Comparison of ENCODE assay signal across 9 mouse cellular contexts in the genomic region with DNA sequence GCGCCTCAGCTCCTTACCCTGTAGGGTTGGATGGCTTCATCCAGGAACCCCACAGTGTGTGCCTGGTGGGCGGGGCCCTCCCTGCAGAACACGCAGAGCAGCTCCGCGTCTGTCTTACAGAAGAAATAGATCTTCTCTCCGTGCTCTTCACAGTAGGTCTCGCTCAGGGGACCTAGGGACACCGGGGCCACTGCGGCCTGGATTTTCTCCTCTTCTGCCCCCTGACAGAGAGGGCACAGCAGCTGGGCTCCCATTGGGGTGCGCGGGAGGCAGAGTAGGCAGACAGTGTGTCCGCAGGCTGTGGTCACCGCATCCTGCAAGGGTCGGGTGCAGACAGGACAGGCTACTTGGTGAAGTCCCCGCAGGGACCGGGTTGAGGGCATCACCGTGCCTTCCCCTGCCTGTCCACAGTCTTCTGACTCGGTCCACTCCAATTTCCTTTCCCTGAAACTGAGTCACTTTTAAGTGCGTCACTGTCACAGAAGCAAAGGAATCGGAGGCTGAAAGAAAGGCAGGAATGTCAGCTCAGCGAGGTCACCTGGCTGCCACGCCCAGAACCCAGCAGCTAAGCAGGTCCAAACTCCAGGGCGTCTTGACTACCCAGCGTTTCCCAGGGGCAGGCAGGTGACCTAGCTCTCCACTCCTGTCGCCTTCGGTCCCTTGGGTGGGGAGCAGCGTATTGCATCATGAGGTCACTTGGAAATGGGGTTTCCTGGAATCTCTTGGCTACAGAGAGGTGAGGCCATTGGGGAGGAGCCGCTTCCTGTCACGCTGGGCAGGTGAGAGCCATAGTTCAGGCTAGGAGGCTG. TPM values are rescaled to one million over a fixed set of nuclear protein-coding genes. Genes with fewer than 3 reads are reported as not detected.
A peak's percentile ranks its signal among the peaks of the same experiment; 100 is the strongest.
DNase-seq lines count a peak whose midpoint lies in the region; ATAC-seq and TF ChIP-seq lines count a peak whose summit lies in the region.
"Had no signal": no experiment of that assay in that cellular context is flagged by ENCODE, and none has a peak within 500 bp of the region (broad histone marks: within the 10 kb centered on the region; RNA-seq: fewer than 3 reads in every experiment).

Trim15 (minus strand) TSS at position 492 of the 809 bp plus-strand sequence.

- no peak for DNase-seq in heart, postnatal 0 days (ENCODE audit: low spot score)
- DNase-seq in heart, adult 18-20 months: no peak
- DNase-seq in forebrain, embryonic 11.5 days (ENCODE audit: low spot score): no peak
- DNase-seq in kidney, postnatal 25 days: peak; percentile 36 to 75
- DNase-seq in neural tube, embryonic 10.5 days (ENCODE audit: extremely low spot score, low spot score): peak; percentile 16
- no peak for DNase-seq in gastrocnemius, postnatal 25 days
- no peak for DNase-seq in cerebellum, postnatal 25 days
- no peak for DNase-seq in layer of hippocampus, postnatal 14 days (ENCODE audit: low spot score in 2 of 2)

- no peak for TF ChIP-seq CTCF in heart, postnatal 0 days (IDR thresholded peaks at IDR 0.05; ENCODE audit: low read depth)

- 0 out of 2 replicates have a peak within 1 kb of the TSS, but pooled peaks have one; percentile 13 for H3K4me3 ChIP-seq in heart, postnatal 0 days (ENCODE audit: low read depth, low read length)
- H3K4me3 ChIP-seq in forebrain, embryonic 11.5 days (ENCODE audit: low read depth, low read length): no peak within 1 kb of the TSS

- no peak for ATAC-seq in heart, postnatal 0 days (ENCODE audit: insufficient read depth, low read depth)
- ATAC-seq in forebrain, embryonic 11.5 days (replicated peaks; ENCODE audit: low FRiP score): peak; percentile 10; the same call in 1 of the 2 replicates

- H3K36me3 ChIP-seq in heart, postnatal 0 days (replicated peaks; ENCODE audit: control insufficient read depth, insufficient read depth, low read length): no peaks in the 10 kb centered on the region
- H3K36me3 ChIP-seq in forebrain, embryonic 11.5 days (ENCODE audit: control insufficient read depth, insufficient read depth, low read length): no peaks in the 10 kb centered on the region

- no peaks in the 10 kb centered on the region for H3K9me3 ChIP-seq in heart, postnatal 0 days (replicated peaks; ENCODE audit: control insufficient read depth, low read length)
- no peaks in the 10 kb centered on the region for H3K9me3 ChIP-seq in forebrain, embryonic 11.5 days (ENCODE audit: control insufficient read depth, low read length)

- peaks cover 33% of the 10 kb centered on the region for H3K27me3 ChIP-seq in heart, postnatal 0 days (ENCODE audit: control insufficient read depth, insufficient read depth, low read length)
- peaks cover 6% of the 10 kb centered on the region for H3K27me3 ChIP-seq in forebrain, embryonic 11.5 days (ENCODE audit: control insufficient read depth, insufficient read depth, low read length)

- 10% methylated on average over 29 of the region's 29 CpGs for WGBS in heart, postnatal 0 days
- 15% methylated on average over 29 of the region's 29 CpGs for WGBS in forebrain, embryonic 11.5 days

- TF ChIP-seq EP300 in heart, postnatal 0 days (IDR thresholded peaks at IDR 0.05; ENCODE audit: low read depth): no peak

- H3K4me1 ChIP-seq in heart, postnatal 0 days (ENCODE audit: control insufficient read depth, insufficient read depth): no peaks in the 10 kb centered on the region
- peaks cover 2% of the 10 kb centered on the region; the same call in 1 of the 2 replicates for H3K4me1 ChIP-seq in forebrain, embryonic 11.5 days (replicated peaks; ENCODE audit: control insufficient read depth, insufficient read depth, low read length)

- no peak within 1 kb of the TSS for H3K27ac ChIP-seq in heart, postnatal 0 days (ENCODE audit: low read depth)
- H3K27ac ChIP-seq in forebrain, embryonic 11.5 days (ENCODE audit: low read depth, low read length): no peak within 1 kb of the TSS

- H3K9ac ChIP-seq in heart, postnatal 0 days (replicated peaks; ENCODE audit: low read depth, low read length): no peak within 1 kb of the TSS
- no peak within 1 kb of the TSS for H3K9ac ChIP-seq in forebrain, embryonic 11.5 days (ENCODE audit: low read length)

- H3K4me2 ChIP-seq in heart, postnatal 0 days (ENCODE audit: low read depth, low read length): 0 out of 2 replicates have a peak within 1 kb of the TSS, but pooled peaks have one; percentile 21
- peak within 1 kb of the TSS; percentile 26; the same call in 1 of the 2 replicates for H3K4me2 ChIP-seq in forebrain, embryonic 11.5 days (ENCODE audit: low read depth, low read length, severe bottlenecking)

RNA-seq across cellular contexts. Expression of gene Trim15, which starts in this region (rescaled TPM):
- not detected in 2 replicates for total RNA-seq in heart, postnatal 0 days (2014; rRNA removed; ENCODE audit: low replicate concordance)
- polyA plus RNA-seq in heart, postnatal 0 days (2015; fragmentation: Nextera tagmentation; extraction: Ambion mirVana): not detected in 2 replicates
- total RNA-seq in heart, adult 18-20 months (2021): not detected
- polyA plus RNA-seq in forebrain, embryonic 11.5 days (2014; fragmentation: Nextera tagmentation; extraction: Ambion mirVana): 0.20 and 0.35 TPM in 2 replicates
- total RNA-seq in gastrocnemius, postnatal 25 days (2021): not detected
- not detected for total RNA-seq in layer of hippocampus, postnatal 14 days (2021)
- total RNA-seq: left cerebral cortex, postnatal 25 days had no signal

Comparison
In these comparisons a context has a peak if more than half of its experiments do, and no peak if none do; other contexts are left out.
1. Peak in ATAC-seq and H3K4me2 ChIP-seq in forebrain, embryonic 11.5 days; RNA of the gene not detected or under 1 TPM.
2. DNase-seq: peak in kidney, postnatal 25 days (2 of 2) and neural tube, embryonic 10.5 days (single experiment); none in heart, postnatal 0 days (single experiment), heart, adult 18-20 months (0 of 2), forebrain, embryonic 11.5 days (single experiment), gastrocnemius, postnatal 25 days (single experiment), cerebellum, postnatal 25 days (0 of 2) and layer of hippocampus, postnatal 14 days (0 of 2).